Mouse (Mus musculus) CH12.LX (cell line): ENCODE results near the gene Clip3. TPM values are rescaled to one million over a fixed set of nuclear protein-coding genes. Genes with fewer than 3 reads are reported as not detected.
A peak's percentile ranks its signal among the peaks of the same experiment; 100 is the strongest.

Source experiments
- DNase-seq: peaks from one replicate; pipeline ENCODE4 v3.0.0-alpha.2; 2013; ENCODE audit errors: extremely low read depth
- H3K27ac ChIP-seq: 2 replicates; pipeline ENCODE4 v1.5.1; 2012; ENCODE audit warnings: low read depth, mild to moderate bottlenecking, control low read depth, moderate library complexity; ENCODE audit not compliant: insufficient read depth
- H3K27me3 ChIP-seq: replicated peaks from 2 replicates; pipeline ENCODE3; 2012; ENCODE audit warnings: inconsistent platforms
- H3K36me3 ChIP-seq, 2 experiments: replicated peaks in 1 of 2; 2 replicates each; pipeline versions ENCODE3 to v1.6.1; 2012; ENCODE audit warnings: inconsistent platforms in 1 of 2, low read length in 1 of 2, mild to moderate bottlenecking in 1 of 2, mixed read lengths in 1 of 2, moderate library complexity in 1 of 2; ENCODE audit not compliant: control insufficient read depth in 1 of 2, insufficient read depth in 1 of 2
- H3K4me1 ChIP-seq, 2 experiments: 2 replicates each; pipeline ENCODE4 v1.6.1; 2012; ENCODE audit warnings: inconsistent platforms in 1 of 2, moderate library complexity in 1 of 2; ENCODE audit not compliant: insufficient read depth in 2 of 2, control insufficient read depth in 1 of 2
- H3K4me2 ChIP-seq: 2 replicates; pipeline ENCODE4 v1.6.1; 2012; ENCODE audit warnings: low read depth, mild to moderate bottlenecking, control low read depth; ENCODE audit not compliant: poor library complexity, insufficient read depth, severe bottlenecking
- H3K4me3 ChIP-seq, 3 experiments: fragments of 150-350 bp in 1 of 3; sonication (generic) in 1 of 3; replicated peaks in 1 of 3; 2 replicates each; pipeline versions ENCODE3 to v1.5.1; 2011 to 2012; ENCODE audit warnings: low read depth in 2 of 3, low read length in 2 of 3, mild to moderate bottlenecking in 2 of 3, moderate library complexity in 2 of 3, control low read depth in 1 of 3, improper control_type of control experiment in 1 of 3, inconsistent platforms in 1 of 3, mixed read lengths in 1 of 3; ENCODE audit not compliant: poor library complexity in 1 of 3
- H3K79me2 ChIP-seq: replicated peaks from 2 replicates; pipeline ENCODE4 v1.6.1; 2012; ENCODE audit warnings: mild to moderate bottlenecking, moderate library complexity; ENCODE audit not compliant: control insufficient read depth, poor library complexity, insufficient read depth, severe bottlenecking; ENCODE audit errors: extremely low read depth
- H3K9ac ChIP-seq: 2 replicates; pipeline ENCODE4 v1.6.1; 2012; ENCODE audit warnings: low read depth, mild to moderate bottlenecking, control low read depth, moderate library complexity; ENCODE audit not compliant: insufficient read depth
- H3K9me3 ChIP-seq: replicated peaks from 2 replicates; pipeline ENCODE3; 2012; ENCODE audit warnings: low read length, inconsistent platforms, mixed read lengths
- BHLHE40 ChIP-seq: IDR thresholded peaks from 2 replicates; pipeline ENCODE4 v1.6.1; 2011; ENCODE audit warnings: mild to moderate bottlenecking, low read depth, low read length, improper control_type of control experiment
- CHD1 ChIP-seq: IDR thresholded peaks from 2 replicates; pipeline ENCODE4 v1.6.1; 2012; ENCODE audit warnings: low read depth, low read length, improper control_type of control experiment, inconsistent platforms
- CHD2 ChIP-seq: IDR thresholded peaks from 2 replicates; pipeline ENCODE4 v1.6.1; 2011; ENCODE audit warnings: low read length, improper control_type of control experiment
- CTCF ChIP-seq, 2 experiments: IDR thresholded peaks in 1 of 2; conservative IDR thresholded peaks in 1 of 2; 2 replicates each; pipeline ENCODE4 v1.5.1; 2011 to 2012; ENCODE audit warnings: low read depth in 2 of 2, low read length in 2 of 2, improper control_type of control experiment in 1 of 2, inconsistent platforms in 1 of 2, mild to moderate bottlenecking in 1 of 2, moderate library complexity in 1 of 2
- E2F4 ChIP-seq: IDR thresholded peaks from 2 replicates; pipeline ENCODE4 v1.6.1; 2011; ENCODE audit warnings: low read depth, low read length, improper control_type of control experiment; ENCODE audit not compliant: insufficient replicate concordance
- ELF1 ChIP-seq: IDR thresholded peaks from 2 replicates; pipeline ENCODE4 v1.6.1; 2014; ENCODE audit warnings: low read depth, mild to moderate bottlenecking, inconsistent platforms, low read length, improper control_type of control experiment
- EP300 ChIP-seq: IDR thresholded peaks from 2 replicates; pipeline ENCODE4 v1.6.1; 2011; ENCODE audit warnings: low read length, improper control_type of control experiment
- ETS1 ChIP-seq: conservative IDR thresholded peaks from 2 replicates; pipeline ENCODE4 v1.6.1; 2012; ENCODE audit warnings: low read depth, mild to moderate bottlenecking, inconsistent platforms, low read length, improper control_type of control experiment, moderate library complexity
- GABPA ChIP-seq: IDR thresholded peaks from 2 replicates; pipeline ENCODE4 v1.6.1; 2012; ENCODE audit warnings: low read depth, low read length, improper control_type of control experiment, inconsistent platforms; ENCODE audit not compliant: insufficient replicate concordance
- HCFC1 ChIP-seq: IDR thresholded peaks from 2 replicates; pipeline ENCODE4 v1.6.1; 2012; ENCODE audit warnings: low read depth, mild to moderate bottlenecking, inconsistent platforms, low read length, improper control_type of control experiment
- IRF4 ChIP-seq: IDR thresholded peaks from 2 replicates; pipeline ENCODE4 v1.6.1; 2014; ENCODE audit warnings: low read depth, mild to moderate bottlenecking, inconsistent platforms, low read length, improper control_type of control experiment
- JUN ChIP-seq: IDR thresholded peaks from 2 replicates; pipeline ENCODE4 v1.6.1; 2011; ENCODE audit warnings: low read depth, mild to moderate bottlenecking, low read length, improper control_type of control experiment, moderate library complexity; ENCODE audit not compliant: insufficient read depth
- JUND ChIP-seq: conservative IDR thresholded peaks from 2 replicates; pipeline ENCODE4 v1.6.1; 2011; ENCODE audit warnings: low read depth, low read length, improper control_type of control experiment
- MAFK ChIP-seq: IDR thresholded peaks from 2 replicates; pipeline ENCODE4 v1.6.1; 2011; ENCODE audit warnings: low read length, improper control_type of control experiment; ENCODE audit not compliant: insufficient replicate concordance
- MAX ChIP-seq: IDR thresholded peaks from 2 replicates; pipeline ENCODE4 v1.6.1; 2011; ENCODE audit warnings: low read length, improper control_type of control experiment
- MAZ ChIP-seq: IDR thresholded peaks from 2 replicates; pipeline ENCODE4 v1.6.1; 2012; ENCODE audit warnings: low read depth, mild to moderate bottlenecking, inconsistent platforms, low read length, improper control_type of control experiment, moderate library complexity
- MEF2A ChIP-seq: IDR thresholded peaks from 2 replicates; pipeline ENCODE4 v1.6.1; 2014; ENCODE audit warnings: low read depth, mild to moderate bottlenecking, inconsistent platforms, low read length, improper control_type of control experiment, borderline replicate concordance
- MXI1 ChIP-seq: IDR thresholded peaks from 2 replicates; pipeline ENCODE4 v1.6.1; 2011; ENCODE audit warnings: mild to moderate bottlenecking, low read depth, low read length, improper control_type of control experiment
- MYC ChIP-seq: IDR thresholded peaks from 2 replicates; pipeline ENCODE4 v1.6.1; 2011; ENCODE audit warnings: low read depth, mild to moderate bottlenecking, improper control_type of control experiment, low read length
- NELFE ChIP-seq: IDR thresholded peaks from 2 replicates; pipeline ENCODE4 v1.6.1; 2011; ENCODE audit warnings: low read depth, low read length, improper control_type of control experiment
- NRF1 ChIP-seq: IDR thresholded peaks from 2 replicates; pipeline ENCODE4 v1.6.1; 2014; ENCODE audit warnings: low read depth, mild to moderate bottlenecking, inconsistent platforms, low read length, improper control_type of control experiment, moderate library complexity
- PAX5 ChIP-seq: IDR thresholded peaks from 2 replicates; pipeline ENCODE4 v1.6.1; 2012; ENCODE audit warnings: low read length, inconsistent platforms, mixed read lengths
- POLR2A ChIP-seq: IDR thresholded peaks from 2 replicates; pipeline ENCODE4 v1.6.1; 2011; ENCODE audit warnings: low read depth, mild to moderate bottlenecking, improper control_type of control experiment, low read length
- POLR2AphosphoS2 ChIP-seq: IDR thresholded peaks from 2 replicates; pipeline ENCODE4 v1.6.1; 2011; ENCODE audit warnings: low read depth, low read length, improper control_type of control experiment
- RAD21 ChIP-seq: IDR thresholded peaks from 2 replicates; pipeline ENCODE4 v1.6.1; 2011; ENCODE audit warnings: low read depth, mild to moderate bottlenecking, low read length, improper control_type of control experiment, moderate library complexity
- RCOR1 ChIP-seq: conservative IDR thresholded peaks from 2 replicates; pipeline ENCODE4 v1.6.1; 2012; ENCODE audit warnings: low read depth, mild to moderate bottlenecking, inconsistent platforms, low read length, improper control_type of control experiment
- SIN3A ChIP-seq: IDR thresholded peaks from 2 replicates; pipeline ENCODE4 v1.6.1; 2012; ENCODE audit warnings: low read length, improper control_type of control experiment, inconsistent platforms
- SMC3 ChIP-seq: IDR thresholded peaks from 2 replicates; pipeline ENCODE4 v1.6.1; 2011; ENCODE audit warnings: low read depth, low read length, improper control_type of control experiment
- TBP ChIP-seq: conservative IDR thresholded peaks from 2 replicates; pipeline ENCODE4 v1.6.1; 2011; ENCODE audit warnings: low read depth, low read length, improper control_type of control experiment
- TCF12 ChIP-seq: IDR thresholded peaks from 2 replicates; pipeline ENCODE4 v1.6.1; 2014; ENCODE audit warnings: low read depth, mild to moderate bottlenecking, inconsistent platforms, low read length, improper control_type of control experiment
- UBTF ChIP-seq: IDR thresholded peaks from 2 replicates; pipeline ENCODE4 v1.6.1; 2012; ENCODE audit warnings: low read depth, mild to moderate bottlenecking, inconsistent platforms, low read length, improper control_type of control experiment, moderate library complexity
- USF1 ChIP-seq: IDR thresholded peaks from 2 replicates; pipeline ENCODE4 v1.6.1; 2014; ENCODE audit warnings: low read depth, mild to moderate bottlenecking, inconsistent platforms, low read length, improper control_type of control experiment
- ZC3H11A ChIP-seq: IDR thresholded peaks from 2 replicates; pipeline ENCODE4 v1.6.1; 2012; ENCODE audit warnings: low read depth, mild to moderate bottlenecking, inconsistent platforms, low read length, improper control_type of control experiment
- ZKSCAN1 ChIP-seq: IDR thresholded peaks from 2 replicates; pipeline ENCODE4 v1.6.1; 2012; ENCODE audit warnings: low read depth, inconsistent platforms, low read length, improper control_type of control experiment, borderline replicate concordance
- ZMIZ1 ChIP-seq: IDR thresholded peaks from 2 replicates; pipeline ENCODE4 v1.6.1; 2012; ENCODE audit warnings: low read depth, mild to moderate bottlenecking, inconsistent platforms, low read length, improper control_type of control experiment
- ZNF384 ChIP-seq: IDR thresholded peaks from 2 replicates; pipeline ENCODE4 v1.6.1; 2012; ENCODE audit warnings: low read depth, low read length, improper control_type of control experiment, inconsistent platforms
- dilution Hi-C: fragments of 300-500 bp; cut with MboI; formaldehyde crosslinking; loops from 2 replicates; pipeline ENCODE4 v1.14.3; 2020; ENCODE audit warnings: low sequenced_read_pairs; ENCODE audit not compliant: extremely low pct_unique_long_range_greater_than_20kb, extremely low pct_ligation_motif_present
- in situ Hi-C: fragments of 300-500 bp; cut with MboI; formaldehyde crosslinking; loops from 3 replicates; pipeline ENCODE4 v1.14.3; 2019; ENCODE audit warnings: low sequenced_read_pairs, low pct_ligation_motif_present, low pct_unique_long_range_greater_than_20kb, mixed read lengths
- polyA plus RNA-seq: library from polyadenylated mRNA; unstranded; fragments of >175 nt; gene quantifications from 2 replicates; pipeline ENCODE4 v1.2.1, GENCODE M21; 2012; ENCODE audit warnings: low read depth; ENCODE audit not compliant: insufficient read length
- total RNA-seq, 2 experiments: library from RNA; depleted of rRNA; stranded (reverse); fragments of 300-350 nt in 1 of 2; fragments of >200 nt in 1 of 2; gene quantifications; 2 replicates each; pipeline ENCODE4 v1.2.3; 2012 to 2014

The Clip3 gene
- total and polyA plus RNA-seq, 3 experiments, result not detected

- TF ChIP-seq UBTF, result no peak
- TF ChIP-seq BHLHE40, result no peak
- TF ChIP-seq EP300, result no peak
- no peak for TF ChIP-seq JUND
These were observed 30.2 kb downstream of the Clip3 start, which contains the start of gene E130208F15Rik (continued) for GRCm38 (mm10) chr7:30321539-30322284.

- peaks cover 11% of the 10 kb centered on the region for H3K9me3 ChIP-seq
- peak; percentile 97 for DNase-seq
- H3K4me1 ChIP-seq, result peaks cover 12 to 38% of the 10 kb centered on the region in 2 experiments
- H3K27ac ChIP-seq, result peak overlapping the region; percentile 71
- in situ Hi-C loops, result no loop called here
- dilution Hi-C loops, result no loop called here
- no peaks in the 10 kb centered on the region for H3K79me2 ChIP-seq
- H3K4me3 ChIP-seq, result peak overlapping the region; percentile 64 to 91 (median 70)
- H3K36me3 ChIP-seq, result peaks cover under 1 to 36% of the 10 kb centered on the region in 2 experiments
- peak overlapping the region; percentile 89 for H3K9ac ChIP-seq
- peaks cover 3% of the 10 kb centered on the region for H3K27me3 ChIP-seq
- H3K4me2 ChIP-seq, result peak overlapping the region; percentile 83
- TF ChIP-seq SMC3 (no peak), RCOR1 (no peak), CTCF (conservative IDR thresholded peaks at IDR 0.05 in 1 of 2, IDR thresholded peaks at IDR 0.05 in 1 of 2; ENCODE audit: low read depth in 2 of 2, low read length in 2 of 2) (no peak), IRF4 (no peak), ELF1 (peak; percentile 58), MXI1 (no peak; the same call in 1 of the 2 replicates), E2F4 (no peak), USF1 (no peak), JUN (no peak), PAX5 (no peak), NRF1 (peak; percentile 61), CHD2 (peak; percentile 82), ETS1 (no peak), RAD21 (no peak), EP300 (no peak), CHD1 (no peak; the same call in 1 of the 2 replicates), MAZ (no peak), ZC3H11A (no peak), GABPA (no peak), MYC (no peak), POLR2A (peak; percentile 82), ZKSCAN1 (no peak), UBTF (0 out of 2 replicates have a peak, but pooled peaks have one; percentile 6), MEF2A (no peak; the same call in 1 of the 2 replicates), JUND (no peak), BHLHE40 (peak; percentile 36; the same call in 1 of the 2 replicates), ZMIZ1 (peak; percentile 78), POLR2AphosphoS2 (peak; percentile 82; the same call in 1 of the 2 replicates), MAX (peak; percentile 38; the same call in 1 of the 2 replicates), NELFE (peak; percentile 85), TBP (peak; percentile 89), SIN3A (peak; percentile 82), ZNF384 (no peak), HCFC1 (peak; percentile 79), MAFK (no peak), TCF12 (peak; percentile 75)
These were observed 30.7 kb downstream of the Clip3 start for GRCm38 (mm10) chr7:30322285-30322667.
